Mouse (Mus musculus) cortical plate, adult 2 months (tissue): Measurements from ENCODE around the gene Stoml2.

ENCODE experiments used
- CTCF ChIP-seq: fragments of 200-500 bp; IDR thresholded peaks from 2 replicates; pipeline ENCODE4 v1.5.1; 2011; ENCODE audit warnings: mild to moderate bottlenecking, control low read depth, low read length; ENCODE audit not compliant: insufficient read depth; ENCODE audit errors: extremely low read depth
- POLR2A ChIP-seq: fragments of 200-500 bp; IDR thresholded peaks from 2 replicates; pipeline ENCODE4 v1.6.1; 2011; ENCODE audit warnings: mild to moderate bottlenecking, low read length, control low read depth; ENCODE audit not compliant: insufficient read depth; ENCODE audit errors: extremely low read depth

- TF ChIP-seq POLR2A (no peak), CTCF (no peak)
Observed at GRCm38 (mm10) chr4:42999451-43000140, 31.9 kb downstream of the Stoml2 start.
